Mouse (Mus musculus): Measurements from ENCODE around the gene Krt4. TPM values are rescaled to one million over a fixed set of nuclear protein-coding genes. Genes with fewer than 3 reads are reported as not detected.

The Krt4 gene
- polyA plus RNA-seq, 1 experiment from 2014 or later: not detected

DNA sequence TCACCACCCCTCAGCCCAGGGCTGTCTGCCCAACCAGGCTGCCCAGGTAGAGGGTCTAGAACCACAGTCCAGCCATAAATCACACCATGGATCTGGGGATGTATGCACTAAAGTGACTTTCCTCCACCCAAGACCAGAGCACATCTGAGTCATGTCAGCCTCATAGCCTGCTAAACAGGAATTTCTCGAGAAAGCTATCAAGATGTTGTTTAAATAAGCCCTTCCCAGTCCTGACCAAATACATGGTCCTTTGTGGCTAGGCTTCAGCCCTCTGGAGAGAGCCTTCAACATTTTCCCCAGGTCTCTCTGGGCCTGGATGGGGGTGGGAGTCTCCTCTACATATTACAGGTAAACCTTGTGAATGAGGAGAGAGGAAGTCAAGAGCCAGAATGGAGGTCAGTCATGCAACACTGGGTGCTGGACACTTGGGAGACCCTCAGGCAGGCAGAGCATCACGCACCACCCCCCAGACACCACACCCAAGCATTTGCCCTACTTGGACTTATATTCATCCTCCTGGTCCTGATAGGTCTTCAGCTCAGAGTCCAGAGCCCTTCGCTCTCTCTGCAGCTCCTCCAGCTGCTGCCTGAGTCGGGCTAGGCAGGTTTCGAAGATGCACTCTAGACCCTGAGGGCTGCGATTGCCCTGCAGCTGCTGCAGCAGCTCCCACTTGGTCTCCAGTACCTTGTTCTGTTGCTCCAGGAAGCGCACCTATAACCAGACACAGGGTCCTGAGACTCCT lies 28.4 kb upstream of the Krt4 start:
- H3K9me3 ChIP-seq (ENCODE audit: low read length): no peaks in the 10 kb centered on the region
- H3K4me1 ChIP-seq (ENCODE audit: insufficient read depth): no peaks in the 10 kb centered on the region
- no peak for DNase-seq
- 0 out of 2 replicates have a peak, but pooled peaks cover 6% of the 10 kb centered on the region for H3K27me3 ChIP-seq (ENCODE audit: insufficient read depth, low read length)
- H3K27ac ChIP-seq (ENCODE audit: low read depth): no peak overlapping the region
- no peak overlapping the region for H3K4me2 ChIP-seq (ENCODE audit: low read depth, low read length)
- no peak for ATAC-seq
- no peaks in the 10 kb centered on the region for H3K36me3 ChIP-seq (replicated peaks; ENCODE audit: insufficient read depth, low read length)
- no peak for TF ChIP-seq CTCF (IDR thresholded peaks at IDR 0.05; ENCODE audit: low read depth)
- TF ChIP-seq EP300 (IDR thresholded peaks at IDR 0.05; ENCODE audit: low read depth): no peak
- no peak overlapping the region for H3K4me3 ChIP-seq (ENCODE audit: low read depth, low read length)
- 74% methylated on average over 7 of the region's 7 CpGs for WGBS (ENCODE audit: insufficient replicate concordance)
- H3K9ac ChIP-seq (replicated peaks): no peak overlapping the region

DNA sequence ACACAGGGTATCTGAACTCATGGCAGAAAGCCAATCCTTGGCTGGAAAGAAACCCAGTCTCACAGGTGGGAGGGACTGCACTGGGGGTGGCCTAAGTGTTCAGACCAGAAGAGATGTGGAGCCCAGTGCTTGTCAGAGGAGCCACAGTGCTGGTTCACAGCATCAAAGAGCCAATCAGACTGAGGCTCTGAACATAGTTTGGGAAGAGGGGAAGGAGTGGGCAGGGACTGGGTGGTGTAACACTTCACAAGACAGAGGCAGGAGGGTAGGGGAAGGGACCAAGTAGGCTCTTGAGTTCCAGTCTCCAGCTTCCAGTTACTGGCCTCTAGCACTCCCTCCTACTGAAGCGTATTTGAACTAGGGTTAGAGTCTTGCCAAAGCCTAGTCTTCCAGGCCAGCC lies 20.9 kb upstream of the Krt4 start:
- H3K36me3 ChIP-seq (replicated peaks; ENCODE audit: insufficient read depth, low read length): no peaks in the 10 kb centered on the region
- ATAC-seq: no peak
- DNase-seq: no peak
- H3K4me2 ChIP-seq (ENCODE audit: low read depth, low read length): no peak overlapping the region
- 0 out of 2 replicates have a peak, but pooled peaks cover under 1% of the 10 kb centered on the region for H3K27me3 ChIP-seq (ENCODE audit: insufficient read depth, low read length)
- no peak overlapping the region for H3K27ac ChIP-seq (ENCODE audit: low read depth)
- no peak overlapping the region for H3K9ac ChIP-seq (replicated peaks)
- no peak for TF ChIP-seq CTCF (IDR thresholded peaks at IDR 0.05; ENCODE audit: low read depth)
- no peak for TF ChIP-seq EP300 (IDR thresholded peaks at IDR 0.05; ENCODE audit: low read depth)
- 82% methylated on average over 1 of the region's 1 CpGs for WGBS (ENCODE audit: insufficient replicate concordance)
- no peak overlapping the region for H3K4me3 ChIP-seq (ENCODE audit: low read depth, low read length)
- H3K4me1 ChIP-seq (ENCODE audit: insufficient read depth): no peaks in the 10 kb centered on the region
- H3K9me3 ChIP-seq (ENCODE audit: low read length): no peaks in the 10 kb centered on the region

DNA sequence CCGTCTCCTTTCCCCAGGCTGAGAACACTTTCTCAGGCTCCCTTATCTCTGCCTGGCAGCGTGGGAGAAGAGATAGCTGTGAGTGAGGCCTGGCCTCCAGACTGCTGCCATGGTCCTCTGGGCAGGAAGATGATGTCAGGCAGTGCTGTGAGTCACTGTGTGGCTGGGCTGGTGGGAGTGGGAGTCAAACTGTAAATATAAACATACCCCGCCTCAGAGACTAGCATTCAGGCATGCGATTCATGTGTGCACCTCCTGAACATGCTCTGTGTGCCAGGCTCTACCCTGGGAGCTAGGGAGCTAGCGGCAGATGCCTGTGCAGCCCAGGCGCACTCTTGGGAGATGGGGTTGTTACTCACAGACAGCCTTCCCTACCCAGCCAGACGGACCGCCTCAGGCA lies 17.4 kb upstream of the Krt4 start:
- Histone ChIP-seq H3K9ac (replicated peaks) (no peak overlapping the region), H3K36me3 (replicated peaks; ENCODE audit: insufficient read depth, low read length) (no peaks in the 10 kb centered on the region), H3K4me3 (ENCODE audit: low read depth, low read length) (no peak overlapping the region), H3K27me3 (ENCODE audit: insufficient read depth, low read length) (no peaks in the 10 kb centered on the region), H3K4me1 (ENCODE audit: insufficient read depth) (no peaks in the 10 kb centered on the region), H3K4me2 (ENCODE audit: low read depth, low read length) (no peak overlapping the region), H3K9me3 (ENCODE audit: low read length) (no peaks in the 10 kb centered on the region), H3K27ac (ENCODE audit: low read depth) (no peak overlapping the region)
- no peak for ATAC-seq
- 40% methylated on average over 8 of the region's 8 CpGs for WGBS (ENCODE audit: insufficient replicate concordance)
- TF ChIP-seq EP300 (IDR thresholded peaks at IDR 0.05; ENCODE audit: low read depth) (no peak), CTCF (IDR thresholded peaks at IDR 0.05; ENCODE audit: low read depth) (no peak)
- no peak for DNase-seq

DNA sequence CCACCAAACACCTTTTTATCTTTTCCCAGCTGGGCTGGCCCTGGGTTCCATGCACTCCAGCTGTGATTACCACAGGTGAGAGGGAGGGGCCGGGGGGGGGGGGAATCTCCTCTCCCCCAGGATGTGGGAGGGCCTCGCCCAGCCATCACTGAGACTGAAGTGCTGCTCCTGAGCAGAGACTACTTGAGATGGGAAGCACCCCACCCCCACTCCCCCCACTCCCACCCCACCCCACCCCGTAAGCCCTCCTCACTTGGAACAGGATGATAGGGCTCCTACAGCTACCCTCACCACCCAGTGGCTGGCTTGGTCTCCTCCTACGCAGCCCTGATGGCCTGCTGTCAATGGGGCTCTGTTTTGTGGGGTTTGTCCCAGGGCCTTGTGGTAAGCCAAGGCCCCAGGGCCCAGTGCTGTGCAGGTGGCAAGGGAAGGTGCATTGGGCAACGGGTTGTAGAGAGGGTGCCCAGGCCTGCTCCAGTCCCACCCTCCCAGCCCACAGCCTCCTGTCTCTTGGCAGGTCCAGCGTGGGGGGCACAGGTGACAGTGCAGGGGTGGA lies 15.8 kb upstream of the Krt4 start, which contains the start of gene Krt79:
Krt79 (minus strand) TSS at position 51 of the 556 bp plus-strand sequence.
- WGBS (ENCODE audit: insufficient replicate concordance): 66% methylated on average over 6 of the region's 6 CpGs
- no peak for TF ChIP-seq CTCF (IDR thresholded peaks at IDR 0.05; ENCODE audit: low read depth)
- H3K9ac ChIP-seq (replicated peaks): no peak within 1 kb of the TSS
- no peak within 1 kb of the TSS for H3K4me3 ChIP-seq (ENCODE audit: low read depth, low read length)
- no peaks in the 10 kb centered on the region for H3K4me1 ChIP-seq (ENCODE audit: insufficient read depth)
- H3K4me2 ChIP-seq (ENCODE audit: low read depth, low read length): no peak within 1 kb of the TSS
- H3K36me3 ChIP-seq (replicated peaks; ENCODE audit: insufficient read depth, low read length): no peaks in the 10 kb centered on the region
- DNase-seq (no peak), ATAC-seq (no peak)
- H3K27ac ChIP-seq (ENCODE audit: low read depth): no peak within 1 kb of the TSS
- no peaks in the 10 kb centered on the region for H3K27me3 ChIP-seq (ENCODE audit: insufficient read depth, low read length)
- H3K9me3 ChIP-seq (ENCODE audit: low read length): no peaks in the 10 kb centered on the region

GRCm38 (mm10) chr15:101938600-101939308 lies 14.2 kb upstream of the Krt4 start:
- Histone ChIP-seq H3K27me3 (ENCODE audit: insufficient read depth, low read length) (no peaks in the 10 kb centered on the region), H3K4me2 (ENCODE audit: low read depth, low read length) (no peak overlapping the region), H3K9me3 (ENCODE audit: low read length) (no peaks in the 10 kb centered on the region), H3K27ac (ENCODE audit: low read depth) (no peak overlapping the region), H3K9ac (replicated peaks) (no peak overlapping the region), H3K4me3 (ENCODE audit: low read depth, low read length) (no peak overlapping the region), H3K4me1 (ENCODE audit: insufficient read depth) (no peaks in the 10 kb centered on the region), H3K36me3 (replicated peaks; ENCODE audit: insufficient read depth, low read length) (no peaks in the 10 kb centered on the region)
- 69% methylated on average over 9 of the region's 9 CpGs for WGBS (ENCODE audit: insufficient replicate concordance)
- TF ChIP-seq CTCF (IDR thresholded peaks at IDR 0.05; ENCODE audit: low read depth) (no peak), EP300 (IDR thresholded peaks at IDR 0.05; ENCODE audit: low read depth) (no peak)
- no peak for DNase-seq
- ATAC-seq: no peak

DNA sequence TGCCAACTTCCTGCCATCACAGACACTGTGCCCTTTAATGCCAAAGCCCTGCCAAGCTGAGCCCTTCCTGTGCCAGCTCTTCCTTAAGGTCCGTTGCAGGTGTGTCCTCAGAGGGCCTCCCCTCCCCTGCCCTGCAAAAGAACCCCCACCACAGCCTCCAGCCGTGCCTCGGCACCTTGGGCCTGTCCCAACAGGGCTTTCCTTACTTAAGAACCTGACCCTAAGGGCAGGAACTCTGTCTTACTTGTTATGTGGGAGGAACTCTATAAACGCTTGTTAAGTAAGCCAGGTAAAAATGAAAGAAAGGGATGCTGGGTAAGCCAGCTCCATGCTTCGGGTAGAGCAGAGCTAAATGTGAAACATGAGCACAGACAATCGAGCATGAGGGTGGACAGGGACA lies 8.5 kb upstream of the Krt4 start:
- no peak overlapping the region for H3K4me3 ChIP-seq (ENCODE audit: low read depth, low read length)
- peaks cover 11% of the 10 kb centered on the region for H3K27me3 ChIP-seq (ENCODE audit: insufficient read depth, low read length)
- H3K9me3 ChIP-seq (ENCODE audit: low read length): no peaks in the 10 kb centered on the region
- H3K9ac ChIP-seq (replicated peaks): no peak overlapping the region
- no peak for DNase-seq
- TF ChIP-seq CTCF (IDR thresholded peaks at IDR 0.05; ENCODE audit: low read depth): no peak
- TF ChIP-seq EP300 (IDR thresholded peaks at IDR 0.05; ENCODE audit: low read depth): no peak
- H3K36me3 ChIP-seq (replicated peaks; ENCODE audit: insufficient read depth, low read length): no peaks in the 10 kb centered on the region
- no peak for ATAC-seq
- WGBS (ENCODE audit: insufficient replicate concordance): 68% methylated on average over 6 of the region's 6 CpGs
- H3K4me1 ChIP-seq (ENCODE audit: insufficient read depth): no peaks in the 10 kb centered on the region; the same call in none of the 2 replicates
- H3K4me2 ChIP-seq (ENCODE audit: low read depth, low read length): no peak overlapping the region
- H3K27ac ChIP-seq (ENCODE audit: low read depth): no peak overlapping the region
